Mouse (Mus musculus): Measurements from ENCODE around the gene Gemin4. TPM values are rescaled to one million over a fixed set of nuclear protein-coding genes. Genes with fewer than 3 reads are reported as not detected.
"Not testable (repeated sequence)": the region's sequence is repeated elsewhere in the genome, so short reads cannot be mapped to it uniquely, and the experiment has no call there.

Gemin4 gene
- polyA plus RNA-seq, 1 experiment from 2014 or later = 28.3 TPM

GRCm38 (mm10) chr11:76213841-76214240 lies 3.6 kb downstream of the Gemin4 start:
- Histone ChIP-seq H3K9ac (no peak overlapping the region), H3K27me3 (no peaks in the 10 kb centered on the region), H3K4me3 (no peak overlapping the region), H3K36me3 (peaks cover 30% of the 10 kb centered on the region), H3K27ac (no peak overlapping the region), H3K4me2 (no peak overlapping the region), H3K9me3 (no peaks in the 10 kb centered on the region), H3K4me1 (peaks cover 20% of the 10 kb centered on the region; the same call in 1 of the 2 replicates)
- no peak for ATAC-seq (ENCODE audit: borderline replicate concordance, extremely low read depth, low FRiP score, low TSS enrichment)
- 84% methylated on average over 5 of the region's 5 CpGs for WGBS

- Histone ChIP-seq H3K36me3 (peaks cover 48% of the 10 kb centered on the region), H3K4me1 (peaks cover 11% of the 10 kb centered on the region; the same call in 1 of the 2 replicates)
- not testable (repeated sequence) for H3K27ac ChIP-seq; H3K27me3 ChIP-seq; H3K9ac ChIP-seq; ATAC-seq (ENCODE audit: borderline replicate concordance, extremely low read depth, low FRiP score, low TSS enrichment); H3K4me3 ChIP-seq; H3K9me3 ChIP-seq; H3K4me2 ChIP-seq
- WGBS = 90% methylated on average over 4 of the region's 6 CpGs
Observed at GRCm38 (mm10) chr11:76211595-76211994, 5.9 kb downstream of the Gemin4 start.

GRCm38 (mm10) chr11:76210228-76210985 lies 7.1 kb downstream of the Gemin4 start:
- H3K36me3 ChIP-seq = peaks cover 58% of the 10 kb centered on the region
- ATAC-seq (ENCODE audit: borderline replicate concordance, extremely low read depth, low FRiP score, low TSS enrichment) = no peak
- no peak overlapping the region for H3K4me2 ChIP-seq
- no peak overlapping the region for H3K4me3 ChIP-seq
- 60% methylated on average over 13 of the region's 13 CpGs for WGBS
- H3K4me1 ChIP-seq = 0 out of 2 replicates have a peak, but pooled peaks cover 5% of the 10 kb centered on the region
- H3K9ac ChIP-seq = no peak overlapping the region
- no peaks in the 10 kb centered on the region for H3K27me3 ChIP-seq
- no peaks in the 10 kb centered on the region for H3K9me3 ChIP-seq
- no peak overlapping the region for H3K27ac ChIP-seq

- no peak overlapping the region for H3K9ac ChIP-seq
- no peak overlapping the region for H3K4me2 ChIP-seq
- peaks cover 48% of the 10 kb centered on the region for H3K36me3 ChIP-seq
- H3K9me3 ChIP-seq = no peaks in the 10 kb centered on the region
- ATAC-seq (ENCODE audit: borderline replicate concordance, extremely low read depth, low FRiP score, low TSS enrichment) = no peak
- WGBS = 85% methylated on average over 5 of the region's 5 CpGs
- no peak overlapping the region for H3K27ac ChIP-seq
- H3K4me1 ChIP-seq = peaks cover 14% of the 10 kb centered on the region
- no peak overlapping the region for H3K4me3 ChIP-seq
- H3K27me3 ChIP-seq = no peaks in the 10 kb centered on the region
Observed at GRCm38 (mm10) chr11:76206793-76207192, 10.7 kb downstream of the Gemin4 start.

GRCm38 (mm10) chr11:76201761-76202674 lies 15.4 kb downstream of the Gemin4 start:
- peak overlapping the region; percentile 91 for H3K9ac ChIP-seq
- WGBS = under 1% methylated on average over 83 of the region's 90 CpGs
- ATAC-seq (ENCODE audit: borderline replicate concordance, extremely low read depth, low FRiP score, low TSS enrichment) = peak; percentile 99

GRCm38 (mm10) chr11:76196977-76197469 lies 20.4 kb downstream of the Gemin4 start:
- Histone ChIP-seq H3K27ac (no peak overlapping the region), H3K9ac (no peak overlapping the region), H3K27me3 (peaks cover 3% of the 10 kb centered on the region; the same call in 1 of the 2 replicates), H3K4me1 (peaks cover 12% of the 10 kb centered on the region; the same call in 1 of the 2 replicates), H3K4me2 (no peak overlapping the region; the same call in 1 of the 2 replicates), H3K9me3 (no peaks in the 10 kb centered on the region), H3K4me3 (no peak overlapping the region), H3K36me3 (no peaks in the 10 kb centered on the region)
- 28% methylated on average over 8 of the region's 8 CpGs for WGBS
- no peak for ATAC-seq (ENCODE audit: borderline replicate concordance, extremely low read depth, low FRiP score, low TSS enrichment)

More at GRCm38 (mm10) chr11:76201761-76202674, 15.4 kb downstream of the Gemin4 start:
- peaks cover 18% of the 10 kb centered on the region for H3K36me3 ChIP-seq
- peaks cover 3% of the 10 kb centered on the region; the same call in 1 of the 2 replicates for H3K27me3 ChIP-seq
- H3K9me3 ChIP-seq = no peaks in the 10 kb centered on the region
- H3K4me2 ChIP-seq = peak overlapping the region; percentile 85
- peaks cover 22% of the 10 kb centered on the region for H3K4me1 ChIP-seq
- H3K27ac ChIP-seq = peak overlapping the region; percentile 73
- H3K4me3 ChIP-seq = peak overlapping the region; percentile 92

- 47% methylated on average over 8 of the region's 8 CpGs for WGBS
- Histone ChIP-seq H3K9ac (no peak overlapping the region), H3K4me2 (no peak overlapping the region)
Observed at GRCm38 (mm10) chr11:76196275-76196976, 21.0 kb downstream of the Gemin4 start.

GRCm38 (mm10) chr11:76186908-76187307 lies 30.6 kb downstream of the Gemin4 start:
- H3K9ac ChIP-seq = no peak overlapping the region
- no peaks in the 10 kb centered on the region for H3K9me3 ChIP-seq

More at GRCm38 (mm10) chr11:76196275-76196976, 21.0 kb downstream of the Gemin4 start:
- Histone ChIP-seq H3K27me3 (peaks cover 3% of the 10 kb centered on the region; the same call in 1 of the 2 replicates), H3K36me3 (no peaks in the 10 kb centered on the region), H3K4me1 (peaks cover 9% of the 10 kb centered on the region; the same call in 1 of the 2 replicates), H3K9me3 (no peaks in the 10 kb centered on the region), H3K27ac (no peak overlapping the region), H3K4me3 (no peak overlapping the region)
- no peak for ATAC-seq (ENCODE audit: borderline replicate concordance, extremely low read depth, low FRiP score, low TSS enrichment)

GRCm38 (mm10) chr11:76183745-76184144 lies 33.7 kb downstream of the Gemin4 start:
- ATAC-seq (ENCODE audit: borderline replicate concordance, extremely low read depth, low FRiP score, low TSS enrichment) = no peak
- WGBS = 77% methylated on average over 4 of the region's 4 CpGs
- H3K9ac ChIP-seq = no peak overlapping the region
- no peaks in the 10 kb centered on the region for H3K36me3 ChIP-seq
- H3K9me3 ChIP-seq = no peaks in the 10 kb centered on the region
- H3K4me1 ChIP-seq = peaks cover 6% of the 10 kb centered on the region
- H3K4me2 ChIP-seq = no peak overlapping the region
- H3K27me3 ChIP-seq = no peaks in the 10 kb centered on the region
- no peak overlapping the region; the same call in 1 of the 2 replicates for H3K27ac ChIP-seq
- no peak overlapping the region for H3K4me3 ChIP-seq

More at GRCm38 (mm10) chr11:76186908-76187307, 30.6 kb downstream of the Gemin4 start:
- H3K4me1 ChIP-seq = no peaks in the 10 kb centered on the region
- no peak overlapping the region for H3K4me2 ChIP-seq
- WGBS = 77% methylated on average over 6 of the region's 6 CpGs
- no peaks in the 10 kb centered on the region for H3K27me3 ChIP-seq
- no peak for ATAC-seq (ENCODE audit: borderline replicate concordance, extremely low read depth, low FRiP score, low TSS enrichment)
- no peak overlapping the region for H3K27ac ChIP-seq
- H3K4me3 ChIP-seq = no peak overlapping the region
- no peaks in the 10 kb centered on the region for H3K36me3 ChIP-seq

GRCm38 (mm10) chr11:76180146-76180540 lies 37.3 kb downstream of the Gemin4 start:
- 13% methylated on average over 7 of the region's 7 CpGs for WGBS
- H3K27ac ChIP-seq = peak overlapping the region; percentile 71; the same call in 1 of the 2 replicates

More at GRCm38 (mm10) chr11:76180146-76180540, 37.3 kb downstream of the Gemin4 start:
- peak overlapping the region; percentile 96 for H3K4me2 ChIP-seq
- no peaks in the 10 kb centered on the region for H3K9me3 ChIP-seq
- no peaks in the 10 kb centered on the region for H3K36me3 ChIP-seq
- H3K27me3 ChIP-seq = no peaks in the 10 kb centered on the region
- H3K9ac ChIP-seq = peak overlapping the region; percentile 77
- peak overlapping the region; percentile 94 for H3K4me3 ChIP-seq
- H3K4me1 ChIP-seq = peaks cover 13% of the 10 kb centered on the region
- ATAC-seq (ENCODE audit: borderline replicate concordance, extremely low read depth, low FRiP score, low TSS enrichment) = no peak; the same call in 1 of the 2 replicates

Data from lung, embryonic 15.5 days (tissue).